Mouse (Mus musculus) CD4-positive, CD25-positive, alpha-beta regulatory T cell, adult 4 months (primary cell): ENCODE measurements around the gene Phtf1. TPM values are rescaled to one million over a fixed set of nuclear protein-coding genes. Genes with fewer than 3 reads are reported as not detected.

ENCODE experiments used
- ATAC-seq: one replicate; pipeline ENCODE4 v1.8.0; 2017
- polyA plus RNA-seq, 2 experiments: library from polyadenylated mRNA; unstranded; fragments of 100-300 nt; shearing (Covaris generic); gene quantifications; one replicate each; pipeline ENCODE4 v1.2.1; 2017

The Phtf1 gene
- 10 to 100 TPM in 1 of 2 experiments, 1 to 10 TPM in 1; 7.9 to 10.2 TPM for polyA plus RNA-seq

DNA sequence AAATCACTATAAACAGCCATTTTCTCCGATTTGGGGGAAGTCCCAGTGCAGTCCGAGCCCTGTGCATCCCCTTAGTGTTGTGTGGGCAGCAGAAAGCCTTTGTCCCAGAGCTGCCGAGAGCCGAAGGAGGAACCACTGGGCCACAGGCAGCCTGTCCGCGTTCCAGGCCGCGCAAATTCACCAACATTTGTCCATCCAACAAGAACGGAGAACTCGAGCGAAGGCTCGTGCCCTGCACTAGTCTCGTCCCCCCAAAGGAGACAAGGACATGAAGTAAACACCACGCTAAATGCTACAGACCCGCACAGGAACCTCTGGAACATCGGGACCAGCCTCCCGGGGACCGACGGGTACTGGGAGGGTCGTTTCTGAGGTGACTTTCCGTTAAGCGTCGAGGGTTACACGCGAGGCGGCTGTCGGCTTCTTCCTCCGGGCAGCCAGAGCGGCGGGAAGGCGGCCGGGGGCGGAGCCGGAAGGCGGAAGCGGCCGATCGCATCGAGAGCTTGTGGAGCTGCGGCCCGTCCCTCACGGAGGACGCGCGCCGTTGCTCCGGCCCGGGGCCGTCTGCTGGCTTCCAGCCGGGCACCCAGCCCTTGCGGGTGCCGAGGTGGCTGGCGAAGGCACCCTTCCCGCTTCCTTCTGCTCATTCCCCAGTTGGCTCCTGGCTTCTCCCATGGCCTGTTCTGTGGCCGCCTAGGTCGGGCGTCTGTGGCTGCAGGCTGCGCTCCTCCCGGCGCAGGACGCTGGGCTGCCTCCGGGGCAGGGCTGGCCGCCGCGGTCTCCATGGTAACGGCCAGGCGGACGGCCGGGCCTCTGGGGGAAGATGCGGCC lies at the start of gene Phtf1:
Phtf1 (plus strand) TSS at position 250 of the 831 bp plus-strand sequence.
- peak; percentile 94 for ATAC-seq

DNA sequence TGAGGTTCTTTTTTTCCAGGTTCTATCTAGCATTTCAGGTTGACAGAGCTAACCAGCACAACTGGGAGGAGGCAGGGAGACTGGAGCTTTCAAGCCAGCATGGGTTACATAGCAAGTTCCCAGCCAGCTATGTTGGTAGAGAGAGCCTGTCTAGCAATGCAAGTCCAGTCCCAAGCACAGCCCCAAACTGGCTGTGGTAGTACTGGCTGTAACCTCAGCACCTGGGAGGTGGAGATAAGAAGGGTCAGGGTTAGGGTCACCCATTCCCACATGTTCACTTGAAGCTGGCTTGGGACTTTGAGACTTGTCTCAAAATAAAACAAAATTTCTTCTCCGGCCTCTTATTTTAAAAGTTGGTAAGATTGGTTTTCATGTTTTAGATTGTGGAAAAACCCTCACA lies 47.8 kb upstream of the Phtf1 start:
- no peak for ATAC-seq

DNA sequence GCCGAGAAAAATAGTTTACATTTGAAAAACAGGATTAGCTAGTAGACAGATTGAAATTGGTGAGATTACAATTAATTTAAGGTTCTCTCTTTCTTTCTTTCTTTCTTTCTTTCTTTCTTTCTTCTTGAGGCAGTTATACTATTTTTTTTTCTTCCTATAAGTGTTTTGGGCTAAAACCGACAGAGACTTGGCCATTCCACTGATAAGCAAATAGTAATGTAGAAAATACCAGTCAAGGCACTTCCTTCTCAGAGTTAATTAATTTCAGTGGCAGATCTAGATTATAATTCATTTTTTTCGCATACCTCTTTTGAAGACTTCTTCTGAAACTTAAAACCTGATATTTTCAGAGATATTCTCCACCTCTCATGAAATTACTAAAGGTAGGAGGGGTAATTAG lies 42.6 kb upstream of the Phtf1 start:
- ATAC-seq, result no peak

DNA sequence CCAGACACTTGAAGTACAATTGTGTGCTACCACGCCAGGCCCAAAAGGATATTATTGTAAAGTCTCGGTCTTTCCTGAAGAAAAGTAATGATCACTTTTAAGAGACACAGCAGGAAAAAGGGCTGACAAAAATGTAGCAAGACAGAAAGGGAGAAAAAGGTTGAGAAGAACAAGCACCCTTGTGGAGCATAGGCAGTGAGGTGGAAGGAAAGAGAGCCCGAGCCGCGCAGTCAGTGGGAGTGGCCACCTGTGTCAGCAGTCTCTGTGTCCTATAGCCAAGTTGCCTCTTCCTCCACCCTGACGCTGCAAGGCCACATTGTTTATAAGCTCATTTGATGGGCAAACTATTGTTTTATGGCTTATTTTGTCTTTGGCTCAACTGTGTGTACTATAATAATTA lies 40.4 kb upstream of the Phtf1 start:
- ATAC-seq, result peak; percentile 92

DNA sequence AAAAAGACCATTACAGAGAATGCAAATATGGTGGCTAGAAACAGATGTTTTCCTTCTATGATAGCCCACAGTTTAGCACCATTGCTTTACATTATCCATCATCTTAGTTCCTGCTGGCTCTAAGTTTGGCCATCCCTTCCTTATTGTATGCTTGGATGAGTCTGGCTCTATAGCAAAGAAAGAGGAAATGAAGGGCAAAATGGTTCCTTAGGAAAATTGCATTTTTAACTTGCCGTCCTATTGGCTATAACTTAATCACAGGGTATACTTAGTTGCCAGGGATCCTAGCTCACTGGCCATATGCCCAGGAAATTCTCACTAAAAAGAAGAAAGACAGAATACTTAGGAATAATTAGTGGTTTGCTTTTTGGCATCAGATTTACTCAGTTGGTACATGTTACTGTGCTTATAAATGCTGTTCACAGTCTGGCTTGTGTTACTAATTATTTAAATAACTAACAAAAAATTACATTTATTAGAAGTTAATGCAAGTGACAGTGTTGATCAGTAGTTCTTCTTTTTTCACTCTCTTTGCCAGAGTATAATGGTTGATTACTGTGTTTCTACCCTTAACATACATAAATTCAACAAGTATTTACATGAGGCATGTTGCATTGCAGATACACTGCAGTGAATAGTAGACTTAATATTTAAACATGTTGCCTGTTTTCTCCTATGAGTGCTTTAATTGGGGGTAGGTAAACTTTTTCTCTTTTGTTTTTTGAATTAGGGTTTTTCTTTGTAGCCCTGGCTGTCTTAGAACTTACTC lies 22.9 kb upstream of the Phtf1 start:
- ATAC-seq, result no peak

GRCm38 (mm10) chr3:103948666-103949065 lies 19.2 kb upstream of the Phtf1 start:
- ATAC-seq, result no peak

- ATAC-seq, result no peak
Observed at GRCm38 (mm10) chr3:103960622-103961021, 7.3 kb upstream of the Phtf1 start.

DNA sequence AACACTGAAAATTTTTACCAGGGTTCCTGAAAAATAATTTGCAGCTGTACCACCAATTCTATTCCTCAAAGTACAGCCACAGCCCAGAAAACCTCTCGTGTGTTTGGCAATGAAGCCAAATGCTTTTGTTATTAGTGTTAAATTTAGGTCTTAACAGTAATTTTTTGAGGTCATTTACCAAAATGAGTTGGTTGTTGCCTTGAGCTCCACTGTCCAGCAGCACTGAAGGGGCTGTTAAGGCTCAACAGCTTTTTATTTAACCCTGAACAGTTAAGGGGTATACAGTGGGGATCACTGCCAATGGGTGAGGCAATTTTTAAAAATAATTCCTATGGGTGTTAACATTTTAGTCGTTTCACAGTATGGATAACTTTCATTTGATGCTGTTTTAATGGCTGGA lies 679 bp upstream of the Phtf1 start:
- no peak for ATAC-seq

DNA sequence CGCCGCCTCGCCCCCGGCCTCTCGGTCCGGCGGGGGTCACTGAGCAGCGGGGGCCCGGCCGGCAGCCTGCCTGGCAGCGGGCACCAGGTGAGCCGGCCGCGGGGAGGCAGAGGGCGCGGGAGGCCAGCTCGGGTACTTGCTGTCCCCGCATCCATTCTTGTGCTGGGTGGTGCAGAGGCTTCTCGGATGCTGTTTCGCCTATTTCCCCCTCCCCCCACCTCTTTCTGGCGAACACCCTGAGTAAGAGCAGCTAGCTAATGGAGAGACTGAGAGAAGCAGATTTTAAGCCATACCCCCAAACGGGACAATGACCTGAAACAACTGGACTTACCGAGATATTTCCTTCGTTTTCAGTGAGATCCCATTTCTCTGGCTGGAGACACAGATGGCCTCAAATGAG lies 791 bp downstream of the Phtf1 start:
- peak; percentile 47 for ATAC-seq

DNA sequence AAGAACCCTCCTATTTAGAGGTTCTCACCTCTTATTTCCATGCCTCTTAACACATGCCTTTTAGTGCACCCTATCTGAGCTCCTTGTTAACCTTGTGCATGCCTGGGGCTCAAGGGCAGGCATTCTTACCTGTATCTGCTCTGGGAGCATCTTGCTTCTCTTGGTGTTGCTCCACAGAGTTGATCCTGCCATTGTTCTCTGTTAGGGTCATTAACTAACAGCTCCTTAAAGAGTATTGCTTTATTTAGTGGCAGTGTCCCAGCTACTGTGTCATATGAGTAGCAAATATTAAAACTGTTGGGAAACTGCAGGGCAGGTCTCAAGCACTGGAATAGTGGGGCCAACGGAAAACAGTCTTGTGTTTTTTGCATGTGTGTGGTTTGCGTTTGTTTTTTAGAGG lies 3.2 kb downstream of the Phtf1 start:
- ATAC-seq, result no peak

DNA sequence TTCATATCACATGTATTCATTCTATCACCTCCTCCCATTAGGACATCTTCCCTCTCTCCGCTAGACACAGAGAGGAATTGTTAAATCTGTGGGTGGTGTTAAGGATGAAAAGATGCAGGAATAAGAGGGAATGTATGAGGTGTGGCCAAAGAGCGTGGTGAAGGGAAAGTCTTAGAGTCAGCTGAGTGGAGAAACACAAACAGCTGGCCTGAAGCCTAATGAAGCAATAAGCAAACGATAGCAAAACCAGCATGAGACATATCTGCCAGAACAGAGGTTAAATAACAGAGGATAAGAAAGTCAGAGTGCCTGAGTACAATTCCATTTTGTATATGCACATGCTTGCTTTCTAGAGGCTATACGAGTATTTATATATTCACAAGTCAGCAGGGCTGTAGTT lies 16.6 kb downstream of the Phtf1 start:
- ATAC-seq, result no peak

DNA sequence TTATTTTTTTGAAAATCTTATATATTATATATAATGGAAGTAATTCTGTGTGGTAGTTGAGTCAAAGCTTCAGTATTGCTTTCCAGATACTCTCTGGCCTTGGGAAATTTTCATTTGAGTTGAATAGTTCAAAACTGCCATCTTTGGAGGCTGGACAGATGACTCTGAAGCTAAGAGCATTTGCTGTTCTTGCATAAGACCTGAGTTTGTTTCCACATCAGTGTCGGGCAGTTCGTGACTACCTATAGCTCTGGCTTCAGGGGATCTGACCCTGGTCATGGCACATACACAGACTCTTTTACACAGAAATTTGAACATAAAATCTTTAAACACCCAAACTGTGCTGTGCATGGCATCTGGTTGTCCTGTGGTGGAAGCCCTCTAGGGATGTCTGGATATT lies 17.3 kb downstream of the Phtf1 start:
- no peak for ATAC-seq

- ATAC-seq, result no peak
Observed at GRCm38 (mm10) chr3:103987831-103988432, 20.0 kb downstream of the Phtf1 start.

DNA sequence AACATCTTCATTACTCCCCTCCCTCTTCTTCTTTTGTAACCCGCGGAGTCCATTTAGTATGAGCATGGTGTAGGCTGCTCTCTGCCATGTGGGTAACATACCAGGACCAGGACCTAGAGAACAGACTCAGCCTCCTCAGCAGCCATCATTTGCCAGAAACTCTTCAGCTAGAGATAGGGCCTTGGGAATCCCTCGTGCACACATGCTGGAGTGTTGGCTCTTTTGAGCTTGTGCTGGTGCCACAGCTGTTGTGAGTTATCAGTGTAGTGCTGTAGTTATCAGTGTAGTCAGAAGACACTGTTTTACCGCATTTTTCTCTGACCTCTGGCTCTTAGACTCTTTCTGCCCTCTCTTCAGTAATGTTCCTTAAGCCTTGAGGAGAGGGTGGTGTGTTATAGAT lies 21.4 kb downstream of the Phtf1 start:
- ATAC-seq, result no peak

DNA sequence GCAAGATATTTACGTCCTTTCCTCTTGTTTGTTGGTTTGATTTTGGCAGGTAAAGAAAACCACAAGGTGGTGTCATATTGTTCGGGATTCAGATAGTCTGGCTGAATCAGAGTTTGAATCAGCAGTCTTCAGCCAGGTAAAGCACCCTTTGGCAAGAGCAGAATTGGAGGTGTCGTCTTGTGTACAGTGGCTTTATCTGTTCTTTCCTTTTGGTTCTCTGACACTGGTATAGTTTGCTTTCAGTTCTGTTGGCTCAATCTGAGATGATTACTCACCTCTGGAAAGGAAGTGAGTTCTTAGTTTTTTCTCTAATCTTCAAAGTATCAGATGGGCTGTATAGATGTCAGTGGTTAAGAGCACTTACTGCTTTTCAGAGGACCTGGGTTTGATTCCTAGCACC lies 23.4 kb downstream of the Phtf1 start:
- ATAC-seq, result peak; percentile 84

DNA sequence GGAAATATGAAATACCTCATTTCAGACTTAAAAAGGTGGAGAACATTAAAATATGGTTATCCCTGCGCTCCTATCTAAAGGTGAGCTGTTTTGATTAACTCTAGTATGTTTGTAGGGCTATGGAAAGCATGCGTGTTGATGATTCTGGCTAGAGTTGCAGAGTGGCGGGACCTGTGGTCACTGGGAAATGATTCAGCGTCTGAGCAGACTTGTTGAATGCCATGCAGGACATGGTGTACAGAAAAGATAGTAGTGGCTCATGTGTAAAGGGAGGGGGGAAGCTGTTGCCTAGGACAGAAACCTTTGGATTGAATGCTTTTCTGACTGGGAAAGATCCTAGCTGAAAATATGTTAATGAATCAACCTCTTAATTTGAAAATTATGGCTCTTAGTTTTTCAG lies 30.8 kb downstream of the Phtf1 start:
- ATAC-seq, result no peak

GRCm38 (mm10) chr3:104006896-104007466 lies 39.1 kb downstream of the Phtf1 start:
- ATAC-seq, result no peak

DNA sequence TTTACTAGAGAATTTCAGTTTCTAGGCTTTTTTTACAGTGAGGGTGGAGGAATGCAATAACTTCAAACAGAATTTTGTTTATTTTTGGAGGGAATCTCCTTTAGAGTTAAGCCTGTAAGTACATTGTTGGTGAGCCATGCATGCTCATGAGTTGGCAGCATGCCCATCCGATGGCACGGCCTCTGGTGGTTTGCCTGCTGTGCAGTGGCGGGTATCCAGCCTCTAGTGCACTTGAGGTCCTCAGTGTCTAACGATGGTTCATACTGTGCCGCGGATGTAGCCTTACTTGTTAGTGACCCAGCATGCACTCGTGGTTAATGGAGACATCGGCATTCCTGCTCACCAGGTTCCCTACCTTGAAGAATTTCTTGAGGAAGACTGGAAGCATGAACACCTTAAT lies 39.6 kb downstream of the Phtf1 start:
- ATAC-seq, result no peak

GRCm38 (mm10) chr3:104009924-104010662 lies 42.2 kb downstream of the Phtf1 start:
- ATAC-seq, result no peak

DNA sequence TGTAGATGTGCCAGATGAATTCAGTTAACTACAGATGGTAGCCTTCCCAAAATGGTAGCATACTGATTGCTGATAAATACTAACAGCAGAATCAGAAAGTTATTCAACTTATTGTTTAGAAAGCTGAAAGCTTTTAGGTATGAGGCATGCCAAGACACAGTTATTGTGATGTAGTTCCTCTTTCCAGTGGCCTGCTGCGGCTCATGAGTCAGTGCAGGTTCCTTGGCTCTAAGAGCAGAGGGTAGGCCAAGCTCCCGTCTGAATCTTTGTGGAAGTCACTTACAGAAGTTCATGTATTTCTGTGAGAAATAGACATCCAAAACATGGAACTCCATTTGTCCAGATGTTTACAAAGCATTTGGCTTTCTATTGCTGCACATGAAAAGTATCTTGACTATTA lies 44.1 kb downstream of the Phtf1 start:
- ATAC-seq, result no peak

GRCm38 (mm10) chr3:104017931-104018330 lies 50.0 kb downstream of the Phtf1 start:
- no peak for ATAC-seq

DNA sequence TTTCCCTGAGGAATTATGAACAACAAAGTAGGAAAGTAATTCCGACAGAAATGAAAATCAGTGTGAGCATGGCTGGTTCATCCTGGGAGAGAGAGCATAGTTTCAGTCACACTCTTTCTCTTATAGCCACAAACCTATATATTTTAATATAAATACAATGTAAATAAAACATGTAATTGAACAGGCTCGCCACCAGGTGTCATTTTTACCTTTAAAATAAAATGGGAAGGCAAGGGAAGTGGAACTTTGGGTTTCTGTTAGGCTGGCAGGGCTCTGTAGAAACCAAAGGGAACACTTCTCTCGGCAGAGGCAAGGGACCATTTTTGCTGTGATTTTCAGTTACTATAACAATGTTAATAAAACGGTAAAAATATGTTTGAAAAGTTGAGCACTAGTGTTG lies 51.5 kb downstream of the Phtf1 start:
- peak; percentile 45 for ATAC-seq

- ATAC-seq, result no peak
Observed at GRCm38 (mm10) chr3:104020101-104020500, 52.2 kb downstream of the Phtf1 start.
